Mouse (Mus musculus) frontal cortex, postnatal 14 days (tissue): ENCODE data around the gene Golga2.

Experiments
- DNase-seq, 2 experiments: peaks; one replicate each; pipeline ENCODE4 v3.0.0; 2022; ENCODE audit warnings: low spot score in 2 of 2

Golga2 gene

GRCm38 (mm10) chr2:32342539-32343350 is 55.6 kb downstream of the Golga2 start:
- no peak for DNase-seq

- DNase-seq = no peak
These were observed 56.1 kb downstream of the Golga2 start for GRCm38 (mm10) chr2:32343351-32343671.

GRCm38 (mm10) chr2:32344056-32344455 is 56.9 kb downstream of the Golga2 start:
- no peak for DNase-seq

- no peak for DNase-seq
These were observed 57.6 kb downstream of the Golga2 start for GRCm38 (mm10) chr2:32344598-32345321.

GRCm38 (mm10) chr2:32347019-32347418 is 59.8 kb downstream of the Golga2 start:
- no peak for DNase-seq

- no peak for DNase-seq
These were observed 61.1 kb downstream of the Golga2 start for GRCm38 (mm10) chr2:32348311-32348710.

- no peak for DNase-seq
These were observed 62.6 kb downstream of the Golga2 start for GRCm38 (mm10) chr2:32349625-32350255.

GRCm38 (mm10) chr2:32350471-32351051 is 63.4 kb downstream of the Golga2 start:
- DNase-seq = no peak

- DNase-seq = no peak
These were observed 64.3 kb downstream of the Golga2 start for GRCm38 (mm10) chr2:32351471-32351961.

GRCm38 (mm10) chr2:32352151-32353006 is 65.2 kb downstream of the Golga2 start, which contains the start of gene Ciz1:
Gene Ciz1 (plus strand): TSS chr2:32352327.
- DNase-seq = no peak

- DNase-seq = peak; percentile 84 to 93
These were observed 65.9 kb downstream of the Golga2 start, which contains the start of gene Dnm1 for GRCm38 (mm10) chr2:32353007-32353542. Gene Dnm1 (minus strand): TSS chr2:32353338.

- no peak for DNase-seq
These were observed 66.7 kb downstream of the Golga2 start for GRCm38 (mm10) chr2:32353836-32354235.

GRCm38 (mm10) chr2:32354336-32354895 is 67.2 kb downstream of the Golga2 start:
- no peak for DNase-seq

- DNase-seq = no peak
These were observed 69.0 kb downstream of the Golga2 start for GRCm38 (mm10) chr2:32356216-32356615.
